Mouse (Mus musculus): ENCODE data around the gene Hesx1.

The Hesx1 gene

DNA sequence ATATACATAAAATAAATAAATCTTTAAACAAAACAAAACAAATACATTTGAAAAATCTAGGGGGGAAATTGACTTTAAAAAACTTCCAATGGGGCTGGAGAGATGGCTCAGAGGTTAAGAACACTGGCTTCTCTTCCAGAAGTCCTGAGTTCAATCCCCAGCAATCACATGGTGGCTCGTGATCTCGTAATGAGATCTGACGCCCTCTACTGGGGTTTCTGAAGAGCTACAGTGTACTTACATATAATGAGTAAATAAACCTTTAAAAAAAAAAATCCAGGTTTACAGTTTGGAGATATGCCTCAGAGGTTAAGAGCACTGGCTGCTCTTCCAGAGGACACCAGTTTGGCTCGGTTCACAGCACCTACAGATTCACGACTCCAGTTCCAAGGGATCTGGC, 17.3 kb downstream of the Hesx1 start:
- in situ Hi-C loops (cut with MboI; ENCODE audit: low sequenced_read_pairs), result no loop called here

DNA sequence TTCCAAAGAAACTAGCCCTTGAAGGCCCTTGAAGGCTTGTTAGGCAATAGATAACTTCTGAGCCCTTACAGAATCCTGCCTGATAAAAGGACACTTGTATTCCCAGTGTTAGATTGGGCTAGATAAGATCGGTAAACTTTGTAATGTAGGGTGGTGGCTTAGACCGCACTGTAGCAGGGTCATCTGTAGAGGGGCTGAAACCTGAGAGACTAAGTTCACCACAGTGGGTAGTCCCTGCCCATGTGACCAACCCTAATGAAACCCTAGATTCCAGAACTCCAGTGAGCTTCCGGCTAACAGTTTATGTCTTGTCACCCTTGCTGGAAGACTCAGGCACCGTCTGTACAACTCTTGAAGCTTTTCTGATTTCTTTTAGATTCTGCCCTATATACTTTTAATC, 19.4 kb downstream of the Hesx1 start:
- in situ Hi-C loops (cut with MboI; ENCODE audit: low sequenced_read_pairs), result no loop called here

DNA sequence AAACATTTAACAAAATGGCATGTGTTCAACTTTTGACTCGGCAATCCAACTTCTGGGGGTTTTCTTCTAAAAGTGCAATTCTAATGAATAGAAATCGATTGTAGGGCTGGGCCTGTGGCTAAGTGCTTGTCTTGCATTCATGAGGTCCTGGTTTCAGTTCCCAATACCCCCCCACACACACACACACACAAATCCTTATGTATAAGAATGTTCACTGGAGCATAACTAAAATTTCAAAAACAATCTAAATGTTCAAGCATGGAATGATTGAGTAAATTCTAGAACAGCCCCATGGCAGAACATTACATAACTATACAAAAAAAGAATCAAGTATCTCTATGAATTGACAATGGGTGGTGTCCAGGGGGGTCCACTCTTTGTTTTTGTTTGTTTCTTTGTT, 23.7 kb downstream of the Hesx1 start:
- in situ Hi-C loops (cut with MboI; ENCODE audit: low sequenced_read_pairs), result no loop called here

- in situ Hi-C loops (cut with MboI; ENCODE audit: low sequenced_read_pairs), result no loop called here
These were observed 25.6 kb downstream of the Hesx1 start for GRCm38 (mm10) chr14:27019850-27020249.

DNA sequence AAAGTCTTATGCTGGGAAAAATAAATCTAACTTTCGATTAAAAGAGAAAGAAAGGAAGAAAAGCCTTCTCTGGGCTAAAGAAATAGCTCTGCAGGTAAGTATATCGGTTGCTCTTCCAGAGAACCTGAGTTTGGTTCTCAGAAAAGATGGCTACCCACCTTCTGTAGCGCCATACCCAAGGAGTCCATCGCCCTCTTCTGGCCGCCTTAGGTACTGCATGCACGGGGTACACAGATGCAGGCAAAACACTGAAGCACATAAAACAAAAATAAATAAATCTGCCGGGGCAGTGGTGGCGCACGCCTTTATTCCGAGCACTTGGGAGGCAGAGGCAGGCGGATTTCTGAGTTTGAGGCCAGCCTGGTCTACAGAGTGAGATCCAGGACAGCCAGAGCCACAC, 28.7 kb downstream of the Hesx1 start:
- in situ Hi-C loops (cut with MboI; ENCODE audit: low sequenced_read_pairs), result no loop called here

- in situ Hi-C loops (cut with MboI; ENCODE audit: low sequenced_read_pairs), result loop anchor here (5.0 kb wide), 1 partner anchor 73 kb away; no protein-coding TSS in a partner anchor
These were observed 30.4 kb downstream of the Hesx1 start for GRCm38 (mm10) chr14:27024664-27025063.

GRCm38 (mm10) chr14:27029771-27030173, 35.6 kb downstream of the Hesx1 start:
- in situ Hi-C loops (cut with MboI; ENCODE audit: low sequenced_read_pairs), result loop anchor here (5.0 kb wide), 1 partner anchor 68 kb away; no protein-coding TSS in a partner anchor

DNA sequence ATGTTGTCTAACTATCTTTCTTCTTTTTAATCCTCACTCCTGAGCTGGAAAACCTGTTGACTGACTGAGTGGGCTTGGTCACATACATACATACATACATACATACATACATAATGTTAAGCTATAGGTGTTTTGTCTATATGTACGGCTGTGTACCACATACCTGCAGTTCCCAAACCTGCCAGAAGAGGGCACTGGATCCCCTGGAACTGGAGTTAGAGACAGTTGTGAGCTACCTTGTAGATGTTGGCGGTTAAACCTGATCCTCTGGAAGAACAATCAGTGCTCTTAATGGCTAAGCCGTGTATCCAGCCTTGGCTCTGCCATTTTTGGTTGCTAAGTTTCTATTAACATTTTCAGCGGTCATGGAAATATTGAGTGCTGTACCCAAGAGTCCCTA, 36.9 kb downstream of the Hesx1 start:
- in situ Hi-C loops (cut with MboI; ENCODE audit: low sequenced_read_pairs), result no loop called here

DNA sequence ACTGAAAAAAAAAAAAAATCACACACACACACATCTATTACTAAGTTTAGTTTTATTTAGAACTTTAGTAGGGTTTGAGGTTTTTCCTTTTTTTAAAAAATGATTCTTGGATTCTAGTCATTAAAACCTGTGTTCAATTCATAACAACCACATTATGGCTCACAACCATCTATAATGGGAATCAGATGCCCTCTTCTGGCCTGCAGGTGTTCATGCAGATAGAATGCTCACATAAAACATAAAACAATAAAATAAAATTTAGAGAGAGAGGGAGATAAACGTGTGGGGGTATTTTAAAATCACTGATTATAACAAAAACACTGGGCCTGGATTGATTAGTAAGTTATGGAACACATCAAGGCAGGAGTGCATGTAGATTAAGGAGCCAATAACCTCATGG, 43.3 kb downstream of the Hesx1 start:
- in situ Hi-C loops (cut with MboI; ENCODE audit: low sequenced_read_pairs), result no loop called here

DNA sequence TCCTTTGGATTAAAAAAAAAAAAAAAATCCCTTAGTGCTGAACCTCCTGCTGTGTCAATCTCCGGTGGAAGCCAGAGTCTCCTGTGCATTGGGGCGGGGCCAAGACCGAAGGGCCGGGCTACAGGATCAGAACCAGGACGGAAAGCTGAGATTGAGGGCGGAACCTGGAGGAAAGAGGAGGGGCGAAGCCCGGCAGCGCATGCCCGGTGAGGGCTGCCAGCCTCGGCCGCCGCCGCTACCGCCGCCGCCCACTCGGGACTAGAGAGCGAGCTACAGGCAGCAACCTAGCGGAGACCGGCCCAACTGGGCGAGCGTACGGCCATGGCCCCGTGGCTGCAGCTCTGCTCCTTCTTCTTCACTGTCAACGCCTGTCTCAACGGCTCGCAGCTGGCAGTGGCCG, 44.6 kb downstream of the Hesx1 start, which contains the start of gene Il17rd:
Gene Il17rd (plus strand): TSS at position 159 of the 400 bp plus-strand sequence.
- in situ Hi-C loops (cut with MboI; ENCODE audit: low sequenced_read_pairs), result no loop called here

DNA sequence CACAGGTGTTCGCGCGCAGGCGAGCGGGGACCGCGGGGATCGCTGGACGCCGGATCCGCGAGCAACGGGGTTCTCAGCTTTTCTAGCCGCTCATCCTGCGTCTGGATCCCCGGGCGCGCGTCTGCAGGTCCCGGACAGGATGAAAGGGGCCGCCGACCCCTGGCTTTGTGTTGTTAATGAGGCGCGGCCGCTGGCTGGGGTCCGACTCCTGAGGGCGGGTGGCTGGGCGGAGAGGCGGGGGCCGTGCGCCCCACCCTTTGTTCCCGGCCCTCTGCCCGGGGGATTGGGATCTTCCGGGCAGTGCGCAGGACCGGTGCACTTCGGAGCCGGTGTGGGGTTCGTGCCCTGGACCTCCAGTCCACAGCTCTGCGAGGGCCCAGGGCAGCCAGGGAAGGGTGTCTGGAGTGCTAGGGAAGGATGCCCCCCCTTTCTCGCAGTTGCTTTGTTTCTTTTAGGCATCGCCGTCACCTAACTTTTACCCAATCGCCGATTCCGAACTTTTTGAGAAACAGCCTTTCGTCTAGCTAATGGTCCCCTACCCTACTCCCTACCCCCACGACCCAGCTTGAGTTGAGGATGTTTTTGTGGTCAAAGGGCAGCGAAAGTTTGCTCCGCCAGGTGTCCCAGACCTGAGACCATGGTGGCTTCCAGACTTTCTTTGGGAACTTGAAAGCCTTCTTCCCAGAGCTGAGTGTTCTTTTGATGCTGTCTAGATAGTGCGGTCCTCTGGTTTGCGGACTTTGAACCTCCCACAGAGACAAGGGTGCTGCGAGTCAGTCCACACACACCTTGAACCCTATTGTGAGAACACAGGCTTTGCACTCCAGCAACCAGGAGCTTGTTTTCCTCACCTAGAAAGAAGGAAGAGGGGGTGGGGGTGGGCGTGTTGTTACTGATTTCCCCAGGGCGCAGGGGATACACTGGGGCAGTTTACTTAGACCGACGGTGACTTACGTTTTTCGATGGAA, 45.3 kb downstream of the Hesx1 start:
- in situ Hi-C loops (cut with MboI; ENCODE audit: low sequenced_read_pairs), result no loop called here

DNA sequence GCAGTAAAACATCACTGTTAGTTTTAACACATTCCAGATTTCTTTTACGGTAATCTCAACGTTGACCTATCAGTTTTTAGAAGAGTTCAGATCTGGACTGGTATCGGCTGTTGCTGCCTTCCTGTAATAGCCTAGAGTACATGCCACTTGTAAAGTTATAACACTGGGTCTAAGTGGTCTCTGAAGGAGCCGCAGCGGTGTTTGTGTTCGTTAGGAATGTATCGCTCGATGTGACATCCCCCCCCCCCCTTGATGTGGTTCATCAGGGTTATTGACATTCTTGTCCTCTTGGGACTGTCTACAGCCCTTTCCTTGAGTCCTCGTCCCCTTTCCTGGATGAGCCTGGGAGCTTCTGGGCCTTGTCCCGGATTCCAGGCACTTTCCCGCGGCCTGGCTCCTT, 46.2 kb downstream of the Hesx1 start:
- in situ Hi-C loops (cut with MboI; ENCODE audit: low sequenced_read_pairs), result no loop called here

GRCm38 (mm10) chr14:27042280-27042983, 48.2 kb downstream of the Hesx1 start:
- in situ Hi-C loops (cut with MboI; ENCODE audit: low sequenced_read_pairs), result no loop called here

DNA sequence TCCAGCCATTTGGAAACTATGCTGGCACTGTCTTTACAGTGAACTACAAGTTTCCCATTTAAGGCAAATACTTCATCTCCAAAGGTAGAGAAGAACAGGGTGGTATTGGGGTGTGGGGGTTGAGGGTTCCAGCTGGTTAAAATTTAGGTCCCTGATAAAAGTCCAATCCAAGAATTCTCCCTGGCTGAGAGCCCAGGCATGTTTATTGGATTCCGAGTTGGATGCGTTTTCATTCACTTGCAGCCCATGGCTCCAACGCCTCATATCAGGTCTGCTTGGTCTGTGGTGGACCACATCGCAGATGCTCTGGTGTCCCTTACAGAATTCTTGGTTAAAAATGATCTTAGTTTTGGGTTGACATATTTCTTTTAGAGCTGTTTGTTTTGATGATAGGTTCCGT, 49.2 kb downstream of the Hesx1 start:
- in situ Hi-C loops (cut with MboI; ENCODE audit: low sequenced_read_pairs), result no loop called here

- in situ Hi-C loops (cut with MboI; ENCODE audit: low sequenced_read_pairs), result no loop called here
These were observed 50.2 kb downstream of the Hesx1 start for GRCm38 (mm10) chr14:27044221-27044966.

GRCm38 (mm10) chr14:27044967-27045361, 50.7 kb downstream of the Hesx1 start:
- in situ Hi-C loops (cut with MboI; ENCODE audit: low sequenced_read_pairs), result no loop called here

DNA sequence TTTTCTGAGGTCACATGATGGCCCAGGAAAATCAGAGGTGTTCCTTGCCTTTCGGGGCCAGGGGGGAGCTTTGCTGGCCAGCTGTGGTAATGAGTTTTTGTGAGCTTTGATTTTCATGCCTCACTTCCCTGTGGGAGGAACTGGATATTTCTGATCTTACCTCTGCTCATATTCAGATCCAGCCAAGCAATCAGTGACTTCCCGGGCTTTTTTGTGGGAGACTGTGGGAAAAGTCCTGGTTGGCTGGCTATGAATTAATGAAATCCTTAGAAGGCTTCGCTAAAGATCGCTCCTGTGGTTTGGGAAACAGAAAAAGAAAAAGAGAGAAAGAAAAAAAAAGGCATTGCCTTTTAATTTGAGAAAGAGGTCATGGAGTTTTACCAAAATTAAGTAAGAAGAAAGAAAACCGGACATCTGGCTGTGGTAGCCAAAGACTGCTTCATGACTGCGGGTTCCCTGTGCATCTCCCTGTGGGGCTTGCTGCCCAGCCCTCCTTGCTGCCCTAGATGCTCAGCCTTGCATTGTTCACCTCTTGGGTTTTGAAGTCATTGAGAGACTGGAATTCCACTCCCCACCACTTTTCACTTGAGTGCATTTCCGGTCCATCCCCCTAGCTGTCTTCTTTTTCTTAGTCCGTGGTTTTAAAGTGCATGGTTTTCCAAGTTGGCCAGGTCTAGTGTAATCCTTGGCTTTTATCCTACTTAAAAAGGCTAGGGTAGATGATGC, 54.2 kb downstream of the Hesx1 start:
- in situ Hi-C loops (cut with MboI; ENCODE audit: low sequenced_read_pairs), result no loop called here

- in situ Hi-C loops (cut with MboI; ENCODE audit: low sequenced_read_pairs), result no loop called here
These were observed 55.8 kb downstream of the Hesx1 start for GRCm38 (mm10) chr14:27050043-27050442.

DNA sequence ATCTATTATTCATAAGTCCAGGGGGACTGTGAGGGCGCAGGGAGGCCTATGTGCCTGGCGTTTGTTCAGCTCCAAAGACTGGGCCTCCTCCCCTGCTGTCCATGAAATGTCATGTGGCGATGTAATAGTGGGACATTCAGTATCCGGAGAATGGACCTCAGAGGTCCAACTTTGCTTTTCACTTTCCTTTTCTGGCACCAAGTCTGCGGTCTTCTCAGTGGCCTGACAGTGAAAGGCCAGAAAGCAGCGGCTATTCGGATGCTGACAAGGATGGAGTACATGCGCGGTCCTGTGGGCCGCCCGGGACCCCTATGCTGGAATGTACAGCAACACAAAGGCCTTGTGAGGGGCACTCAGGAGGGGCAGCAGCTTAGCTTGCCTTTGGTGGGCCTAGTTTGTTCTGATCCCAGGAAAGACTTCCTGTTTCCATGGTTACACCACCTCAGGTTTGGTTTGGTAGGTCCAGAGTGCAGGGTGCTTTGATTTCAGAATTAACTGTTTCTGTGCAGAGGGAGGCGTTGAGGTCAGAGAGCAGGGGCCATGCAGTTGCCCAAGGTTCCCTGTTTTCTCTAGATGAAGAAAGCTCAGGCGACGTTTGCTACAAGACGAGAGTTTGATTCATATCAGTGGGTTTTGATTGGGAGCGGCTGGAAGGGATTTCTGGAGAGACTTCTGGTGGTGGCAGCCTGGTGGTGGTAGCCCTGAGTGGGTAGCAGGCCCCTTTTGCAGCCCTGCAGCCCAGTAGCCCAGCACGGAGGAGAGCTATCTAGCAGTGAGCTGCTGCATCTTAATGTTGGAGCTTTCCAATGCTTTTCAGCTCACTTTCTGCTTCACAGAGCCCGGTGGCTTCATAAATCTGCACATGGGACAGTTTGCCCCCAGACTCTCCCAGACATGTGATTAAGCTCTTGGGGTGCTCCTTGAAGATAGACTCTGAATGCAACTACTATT, 56.6 kb downstream of the Hesx1 start:
- in situ Hi-C loops (cut with MboI; ENCODE audit: low sequenced_read_pairs), result no loop called here

Measured in CH12F3 (cell line).